Mouse (Mus musculus) C2C12 (cell line): Measurements from ENCODE around the gene Psmb3. TPM values are rescaled to one million over a fixed set of nuclear protein-coding genes. Genes with fewer than 3 reads are reported as not detected.
"Not testable (repeated sequence)": the region's sequence is repeated elsewhere in the genome, so short reads cannot be mapped to it uniquely, and the experiment has no call there.

Experiments
- H3K27me3 ChIP-seq: one replicate; pipeline ENCODE4 v1.6.1; 2011; ENCODE audit not compliant: control insufficient read depth, insufficient read depth, insufficient read length
- H3K36me3 ChIP-seq: one replicate; pipeline ENCODE4 v1.6.1; 2011; ENCODE audit not compliant: control insufficient read depth, insufficient read depth
- H3K4me3 ChIP-seq: one replicate; pipeline ENCODE4 v1.5.1; 2011; ENCODE audit warnings: mild to moderate bottlenecking, control low read depth; ENCODE audit not compliant: poor library complexity, insufficient read depth, severe bottlenecking
- H3K79me2 ChIP-seq: one replicate; pipeline ENCODE4 v1.6.1; 2011; ENCODE audit not compliant: control insufficient read depth, insufficient read depth
- H3K79me3 ChIP-seq: one replicate; pipeline ENCODE4 v1.6.1; 2011; ENCODE audit warnings: low read depth, control low read depth
- H3ac ChIP-seq: one replicate; pipeline ENCODE3; 2011; ENCODE audit warnings: low read depth; ENCODE audit not compliant: control insufficient read depth, insufficient read length
- CEBPB ChIP-seq: IDR thresholded peaks from one replicate; pipeline ENCODE4 v1.6.1; 2011; ENCODE audit warnings: low read depth, mild to moderate bottlenecking, control low read depth, moderate library complexity
- CTCF ChIP-seq: IDR thresholded peaks from one replicate; pipeline ENCODE4 v1.5.1; 2011; ENCODE audit not compliant: control insufficient read depth, insufficient read depth, insufficient read length
- FOSL1 ChIP-seq: IDR thresholded peaks from one replicate; pipeline ENCODE4 v1.8.0; 2011; ENCODE audit warnings: mild to moderate bottlenecking, low read length; ENCODE audit not compliant: poor library complexity, insufficient read depth, severe bottlenecking
- MAX ChIP-seq: IDR thresholded peaks from one replicate; pipeline ENCODE4 v1.6.1; 2011; ENCODE audit warnings: mild to moderate bottlenecking, control low read depth
- MYOD1 ChIP-seq: IDR thresholded peaks from one replicate; pipeline ENCODE4 v1.6.1; 2011; ENCODE audit warnings: low read depth; ENCODE audit not compliant: control insufficient read depth, insufficient read length
- MYOG ChIP-seq: IDR thresholded peaks from one replicate; pipeline ENCODE4 v1.6.1; 2011; ENCODE audit not compliant: control insufficient read depth, insufficient read length; ENCODE audit errors: extremely low read depth
- USF1 ChIP-seq: IDR thresholded peaks from one replicate; pipeline ENCODE4 v1.6.1; 2011; ENCODE audit warnings: low read depth, mild to moderate bottlenecking, control low read depth, moderate library complexity
- polyA plus RNA-seq: library from polyadenylated mRNA; unstranded; fragments of >200 nt; fragmentation: generic; extraction: Trizol; gene quantifications from one replicate; pipeline ENCODE4 v1.2.1, GENCODE M21; 2012; ENCODE audit warnings: missing spikeins

The Psmb3 gene
- polyA plus RNA-seq, 1 experiment, result 690 TPM

DNA sequence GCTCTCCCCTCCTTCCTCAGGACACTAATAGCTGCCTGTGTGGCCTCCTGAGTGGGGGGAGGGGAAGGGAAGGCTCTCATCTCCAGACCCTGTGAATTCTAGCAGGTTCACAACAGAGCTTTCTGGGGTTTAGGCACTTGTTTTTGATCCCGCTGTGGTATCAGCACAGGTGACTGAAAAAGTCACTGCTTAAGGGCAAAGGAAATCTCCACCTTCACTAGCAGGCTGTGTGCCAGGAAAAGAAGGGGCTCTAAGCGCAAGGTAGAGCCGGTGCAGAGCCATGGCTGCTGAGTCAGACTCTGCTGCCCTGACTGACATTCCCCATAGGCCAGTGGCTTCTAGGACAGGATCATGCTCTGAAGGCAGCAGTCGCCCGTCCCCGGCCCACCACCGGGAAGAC lies 25.5 kb downstream of the Psmb3 start:
- H3K36me3 ChIP-seq, result peaks cover 66% of the 10 kb centered on the region
- TF ChIP-seq MYOG (no peak), FOSL1 (no peak), MYOD1 (no peak), USF1 (no peak)
- H3K27me3 ChIP-seq, result no peaks in the 10 kb centered on the region

GRCm38 (mm10) chr11:97733689-97734088 lies 30.5 kb downstream of the Psmb3 start:
- Histone ChIP-seq H3ac (no peak overlapping the region), H3K27me3 (no peaks in the 10 kb centered on the region), H3K79me2 (peaks cover 70% of the 10 kb centered on the region), H3K36me3 (peaks cover 26% of the 10 kb centered on the region), H3K79me3 (peaks cover 30% of the 10 kb centered on the region), H3K4me3 (no peak overlapping the region)
- TF ChIP-seq MYOG, result no peak
- TF ChIP-seq MYOD1, result no peak
- TF ChIP-seq CTCF, result no peak
- TF ChIP-seq CEBPB, result no peak
- TF ChIP-seq FOSL1, result no peak
- TF ChIP-seq USF1, result no peak

More for the DNA sequence above, 25.5 kb downstream of the Psmb3 start:
- no peak overlapping the region for H3K4me3 ChIP-seq
- H3K79me3 ChIP-seq, result peaks cover 6% of the 10 kb centered on the region
- peaks cover 33% of the 10 kb centered on the region for H3K79me2 ChIP-seq
- H3ac ChIP-seq, result no peak overlapping the region

DNA sequence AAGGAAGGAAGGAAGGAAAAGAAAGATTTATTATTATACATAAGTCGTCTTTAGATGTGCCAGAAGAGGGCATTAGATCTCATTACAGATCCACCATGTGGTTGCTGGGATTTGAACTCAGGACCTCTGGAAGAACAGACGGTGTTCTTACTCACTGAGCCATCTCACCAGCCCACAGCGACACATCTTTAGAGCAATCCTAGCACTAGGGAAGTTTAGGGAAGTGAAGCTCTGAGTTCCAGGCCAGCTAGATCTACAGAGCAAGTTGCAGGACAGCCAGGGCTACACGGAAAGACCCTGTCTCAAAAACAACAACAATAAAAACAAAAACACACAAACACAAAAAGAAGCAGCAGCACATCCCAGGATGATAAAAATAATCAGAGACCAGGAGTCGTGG lies 31.6 kb downstream of the Psmb3 start:
- H3K79me2 ChIP-seq, result peaks cover 81% of the 10 kb centered on the region
- not testable (repeated sequence) for H3ac ChIP-seq, H3K4me3 ChIP-seq, H3K27me3 ChIP-seq
- peaks cover 40% of the 10 kb centered on the region for H3K79me3 ChIP-seq
- H3K36me3 ChIP-seq, result peaks cover 20% of the 10 kb centered on the region

DNA sequence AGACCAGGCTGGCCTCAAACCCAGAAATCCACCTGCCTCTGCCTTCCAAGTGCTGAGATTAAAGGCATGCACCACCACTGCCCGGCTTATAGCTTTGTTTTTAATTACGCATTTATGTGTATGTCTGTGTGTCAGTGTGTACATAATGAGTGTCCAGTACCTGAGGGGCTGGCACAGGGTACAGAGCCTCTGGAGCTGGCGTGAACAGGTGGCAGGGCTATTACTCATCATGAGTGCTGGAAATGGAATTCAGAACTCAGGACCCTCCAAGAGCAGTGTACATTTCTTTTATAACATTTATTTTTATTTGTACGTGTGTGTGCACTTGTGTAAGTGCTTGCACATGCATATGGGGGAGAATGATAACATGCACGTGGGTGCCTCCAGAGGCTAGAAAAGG lies 33.4 kb downstream of the Psmb3 start:
- peak; percentile 79 for TF ChIP-seq MYOD1
- TF ChIP-seq CTCF, result no peak
- Histone ChIP-seq H3ac (no peak overlapping the region), H3K36me3 (peaks cover 15% of the 10 kb centered on the region), H3K27me3 (no peaks in the 10 kb centered on the region), H3K79me2 (peaks cover 99% of the 10 kb centered on the region), H3K79me3 (peaks cover 58% of the 10 kb centered on the region), H3K4me3 (no peak overlapping the region)

DNA sequence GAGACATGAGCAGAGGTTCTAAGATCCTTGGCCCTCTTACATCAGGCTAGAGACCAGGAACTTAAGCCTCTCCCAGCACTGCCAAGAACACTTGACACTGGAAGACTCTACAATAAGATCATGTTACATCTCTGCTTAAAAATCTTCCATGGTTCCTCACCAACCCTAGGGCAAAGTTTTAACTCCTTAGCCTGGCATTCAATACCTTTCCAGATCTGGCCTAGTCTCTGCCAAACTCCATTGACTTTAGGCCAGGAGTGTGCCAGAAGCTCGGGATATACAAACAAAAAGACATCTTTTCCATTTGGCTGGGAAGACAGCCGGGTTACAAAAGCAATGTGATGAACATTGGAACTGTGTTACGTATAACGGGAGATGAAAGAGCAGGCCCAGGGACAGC lies 34.4 kb downstream of the Psmb3 start:
- H3ac ChIP-seq, result no peak overlapping the region
- H3K27me3 ChIP-seq, result no peaks in the 10 kb centered on the region
- peaks cover 6% of the 10 kb centered on the region for H3K36me3 ChIP-seq
- no peak for TF ChIP-seq MAX
- no peak for TF ChIP-seq CEBPB
- no peak for TF ChIP-seq MYOD1
- no peak for TF ChIP-seq CTCF
- no peak for TF ChIP-seq MYOG
- no peak for TF ChIP-seq USF1
- no peak for TF ChIP-seq FOSL1
- peaks cover 99% of the 10 kb centered on the region for H3K79me2 ChIP-seq
- H3K79me3 ChIP-seq, result peaks cover 64% of the 10 kb centered on the region
- no peak overlapping the region for H3K4me3 ChIP-seq

DNA sequence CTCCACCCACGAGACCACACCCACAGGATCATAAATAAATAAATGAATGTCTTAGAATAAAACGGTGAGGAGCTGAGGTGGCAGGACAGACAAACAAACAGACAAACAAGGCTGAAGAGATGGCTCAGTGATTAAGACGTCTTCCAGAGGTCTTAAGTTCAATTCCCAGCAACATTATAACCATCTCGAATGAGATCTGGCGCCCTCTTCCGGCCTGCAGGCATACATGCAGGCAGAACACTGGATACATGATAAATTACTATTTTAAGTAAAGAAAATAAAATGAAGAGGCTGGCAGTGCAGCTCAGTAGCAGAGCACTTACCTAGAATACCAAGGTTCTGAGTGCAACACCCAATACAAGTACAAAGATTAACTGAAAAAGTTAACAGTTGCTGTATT lies 35.5 kb downstream of the Psmb3 start:
- Histone ChIP-seq H3K36me3 (peaks cover 3% of the 10 kb centered on the region), H3ac (no peak overlapping the region), H3K27me3 (no peaks in the 10 kb centered on the region), H3K79me2 (peaks cover 99% of the 10 kb centered on the region), H3K79me3 (peaks cover 72% of the 10 kb centered on the region), H3K4me3 (no peak overlapping the region)
- no peak for TF ChIP-seq MYOD1
- TF ChIP-seq FOSL1, result no peak
- no peak for TF ChIP-seq CTCF
- TF ChIP-seq MYOG, result no peak
- TF ChIP-seq USF1, result no peak

DNA sequence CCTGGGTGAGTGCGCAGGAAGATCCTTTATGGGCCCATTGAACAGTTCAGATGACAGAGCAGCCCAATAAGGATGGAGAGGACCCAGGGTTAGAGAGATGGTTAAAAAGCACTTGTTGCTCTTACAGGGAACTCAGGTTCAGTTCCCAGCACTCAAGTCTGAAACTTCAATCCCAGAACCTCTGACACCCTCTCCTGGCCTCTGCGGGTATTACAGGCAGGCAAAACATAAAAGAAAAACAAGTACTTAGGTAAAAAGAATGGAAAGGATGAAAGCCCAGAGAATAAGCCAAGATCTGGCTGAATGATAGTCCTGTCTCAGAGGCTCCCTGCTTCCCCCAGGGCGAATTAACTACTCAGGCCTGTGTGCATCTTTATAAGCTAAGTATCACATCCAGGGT lies 36.0 kb downstream of the Psmb3 start:
- H3K36me3 ChIP-seq, result peaks cover 3% of the 10 kb centered on the region
- no peak overlapping the region for H3ac ChIP-seq
- H3K27me3 ChIP-seq, result no peaks in the 10 kb centered on the region
- peaks cover 99% of the 10 kb centered on the region for H3K79me2 ChIP-seq
- peaks cover 75% of the 10 kb centered on the region for H3K79me3 ChIP-seq
- no peak overlapping the region for H3K4me3 ChIP-seq
- TF ChIP-seq MYOG, result no peak
- no peak for TF ChIP-seq CEBPB
- TF ChIP-seq MYOD1, result no peak
- no peak for TF ChIP-seq USF1
- TF ChIP-seq MAX, result no peak
- TF ChIP-seq FOSL1, result no peak
- no peak for TF ChIP-seq CTCF
